Mouse (Mus musculus) lung, embryonic 16.5 days (tissue): ENCODE data around the gene Gsg1l. TPM values are rescaled to one million over a fixed set of nuclear protein-coding genes. Genes with fewer than 3 reads are reported as not detected.

Experiments
- ATAC-seq: fragments of 200-750 bp; cut with Nextera tagmentation; 2 replicates; pipeline ENCODE4 v1.8.0; 2017; ENCODE audit warnings: low read depth, mild to moderate bottlenecking, moderate library complexity
- H3K27ac ChIP-seq: fragments of 300-500 bp; sonication (generic); 2 replicates; pipeline ENCODE4 v1.5.1; 2014; ENCODE audit warnings: mild to moderate bottlenecking, control low read depth, low read length
- H3K27me3 ChIP-seq: fragments of 300-500 bp; sonication (generic); 2 replicates; pipeline ENCODE4 v1.6.1; 2014; ENCODE audit warnings: low read depth, low read length, mixed read lengths; ENCODE audit not compliant: control insufficient read depth, insufficient read depth
- H3K36me3 ChIP-seq: fragments of 300-500 bp; sonication (generic); 2 replicates; pipeline ENCODE4 v1.6.1; 2014; ENCODE audit warnings: low read length; ENCODE audit not compliant: control insufficient read depth, insufficient read depth
- H3K4me1 ChIP-seq: fragments of 300-500 bp; sonication (generic); replicated peaks from 2 replicates; pipeline ENCODE4 v1.6.1; 2014; ENCODE audit warnings: low read length, mixed read lengths; ENCODE audit not compliant: control insufficient read depth, insufficient read depth
- H3K4me2 ChIP-seq: fragments of 300-500 bp; sonication (generic); 2 replicates; pipeline ENCODE4 v1.6.1; 2014; ENCODE audit warnings: low read depth, low read length, control low read depth
- H3K4me3 ChIP-seq: fragments of 300-500 bp; sonication (generic); 2 replicates; pipeline ENCODE4 v1.5.1; 2014; ENCODE audit warnings: mild to moderate bottlenecking, low read length, control low read depth
- H3K9ac ChIP-seq: fragments of 300-500 bp; sonication (generic); 2 replicates; pipeline ENCODE4 v1.6.1; 2014; ENCODE audit warnings: low read length, control low read depth
- H3K9me3 ChIP-seq: fragments of 300-500 bp; sonication (generic); 2 replicates; pipeline ENCODE4 v1.6.1; 2016; ENCODE audit warnings: low read length; ENCODE audit not compliant: control insufficient read depth
- WGBS: fragments of 180-500 bp; shearing (Covaris S2); extraction: QIAGEN DNeasy Blood & Tissue Kit; methylation state at CpG from one replicate; pipeline ENCODE4 v1.1.7; 2014; 5-methylcytosine and 5-hydroxymethylcytosine counted together
- polyA plus RNA-seq: library from polyadenylated mRNA; unstranded; fragments of >200 nt; fragmentation: Nextera tagmentation; extraction: Ambion mirVana; gene quantifications from 2 replicates; pipeline ENCODE4 v1.2.1, GENCODE M21; 2015

The Gsg1l gene
- polyA plus RNA-seq, 1 experiment from 2014 or later, result 2.6 TPM

- H3K9ac ChIP-seq, result no peak overlapping the region
- no peaks in the 10 kb centered on the region for H3K27me3 ChIP-seq
- H3K27ac ChIP-seq, result no peak overlapping the region
- no peak for ATAC-seq
- H3K4me1 ChIP-seq, result peaks cover 3% of the 10 kb centered on the region; the same call in 1 of the 2 replicates
- H3K36me3 ChIP-seq, result no peaks in the 10 kb centered on the region
- no peak overlapping the region for H3K4me3 ChIP-seq
- no peaks in the 10 kb centered on the region for H3K9me3 ChIP-seq
- WGBS, result 48% methylated on average over 5 of the region's 5 CpGs
- no peak overlapping the region for H3K4me2 ChIP-seq
These were observed 76.9 kb downstream of the Gsg1l start for GRCm38 (mm10) chr7:126005274-126005673.

GRCm38 (mm10) chr7:126001683-126002082 is 80.5 kb downstream of the Gsg1l start:
- Histone ChIP-seq H3K4me3 (no peak overlapping the region), H3K27me3 (no peaks in the 10 kb centered on the region), H3K4me2 (no peak overlapping the region), H3K4me1 (no peaks in the 10 kb centered on the region), H3K9me3 (no peaks in the 10 kb centered on the region), H3K36me3 (no peaks in the 10 kb centered on the region), H3K9ac (no peak overlapping the region), H3K27ac (no peak overlapping the region)
- ATAC-seq, result no peak
- WGBS, result 49% methylated on average over 5 of the region's 5 CpGs

DNA sequence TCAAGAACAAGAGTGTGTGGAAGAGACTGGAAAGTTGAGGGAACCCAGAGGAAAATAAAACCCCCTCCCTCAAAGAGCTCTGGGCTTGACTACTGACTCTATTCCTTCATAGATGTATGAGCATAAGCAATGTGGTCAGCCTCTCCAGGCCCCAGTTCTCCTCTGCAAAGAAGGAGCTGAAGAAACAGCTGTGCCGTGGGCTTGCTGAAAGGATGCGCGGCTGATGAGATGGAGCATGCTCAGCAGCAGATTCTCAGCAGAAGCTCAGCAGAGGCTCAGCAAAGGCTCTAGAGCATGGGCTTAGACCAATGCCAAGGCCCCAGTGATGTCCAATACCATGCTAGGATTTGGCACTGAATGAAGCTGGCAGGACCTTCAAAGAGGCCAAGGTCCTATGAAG is 82.3 kb downstream of the Gsg1l start:
- H3K9me3 ChIP-seq, result no peaks in the 10 kb centered on the region
- no peaks in the 10 kb centered on the region for H3K36me3 ChIP-seq
- H3K4me1 ChIP-seq, result no peaks in the 10 kb centered on the region
- H3K9ac ChIP-seq, result no peak overlapping the region
- no peaks in the 10 kb centered on the region for H3K27me3 ChIP-seq
- WGBS, result 89% methylated on average over 3 of the region's 3 CpGs
- no peak overlapping the region for H3K4me2 ChIP-seq
- ATAC-seq, result no peak
- no peak overlapping the region for H3K4me3 ChIP-seq
- H3K27ac ChIP-seq, result no peak overlapping the region

- no peak for ATAC-seq
- Histone ChIP-seq H3K36me3 (no peaks in the 10 kb centered on the region), H3K4me3 (no peak overlapping the region), H3K4me1 (no peaks in the 10 kb centered on the region), H3K4me2 (no peak overlapping the region), H3K27me3 (no peaks in the 10 kb centered on the region), H3K9ac (no peak overlapping the region), H3K27ac (no peak overlapping the region), H3K9me3 (no peaks in the 10 kb centered on the region)
- WGBS, result 97% methylated on average over 1 of the region's 1 CpGs
These were observed 86.1 kb downstream of the Gsg1l start for GRCm38 (mm10) chr7:125996151-125996550.

- H3K9me3 ChIP-seq, result no peaks in the 10 kb centered on the region
- H3K27ac ChIP-seq, result no peak overlapping the region
- H3K4me2 ChIP-seq, result no peak overlapping the region
- no peak overlapping the region for H3K4me3 ChIP-seq
- no peak for ATAC-seq
- no peaks in the 10 kb centered on the region for H3K27me3 ChIP-seq
- WGBS, result 54% methylated on average over 6 of the region's 6 CpGs
- H3K9ac ChIP-seq, result no peak overlapping the region
- H3K4me1 ChIP-seq, result no peaks in the 10 kb centered on the region
- no peaks in the 10 kb centered on the region for H3K36me3 ChIP-seq
These were observed 89.8 kb downstream of the Gsg1l start for GRCm38 (mm10) chr7:125992356-125992891.

- Histone ChIP-seq H3K36me3 (no peaks in the 10 kb centered on the region), H3K4me3 (no peak overlapping the region), H3K9ac (no peak overlapping the region), H3K4me1 (no peaks in the 10 kb centered on the region), H3K27me3 (no peaks in the 10 kb centered on the region), H3K4me2 (no peak overlapping the region), H3K27ac (no peak overlapping the region), H3K9me3 (no peaks in the 10 kb centered on the region)
- 50% methylated on average over 2 of the region's 2 CpGs for WGBS
- no peak for ATAC-seq
These were observed 90.4 kb downstream of the Gsg1l start for GRCm38 (mm10) chr7:125991846-125992245.

- H3K4me2 ChIP-seq, result no peak overlapping the region
- H3K27me3 ChIP-seq, result no peaks in the 10 kb centered on the region
- ATAC-seq, result no peak
- H3K4me3 ChIP-seq, result no peak overlapping the region
- H3K27ac ChIP-seq, result no peak overlapping the region
- H3K4me1 ChIP-seq, result no peaks in the 10 kb centered on the region
- no peaks in the 10 kb centered on the region for H3K9me3 ChIP-seq
- no peaks in the 10 kb centered on the region for H3K36me3 ChIP-seq
- no peak overlapping the region for H3K9ac ChIP-seq
- 78% methylated on average over 7 of the region's 7 CpGs for WGBS
These were observed 92.2 kb downstream of the Gsg1l start for GRCm38 (mm10) chr7:125989969-125990368.

GRCm38 (mm10) chr7:125989489-125989888 is 92.7 kb downstream of the Gsg1l start:
- no peaks in the 10 kb centered on the region for H3K4me1 ChIP-seq
- WGBS, result 22% methylated on average over 4 of the region's 4 CpGs
- no peaks in the 10 kb centered on the region for H3K9me3 ChIP-seq
- no peak overlapping the region for H3K4me2 ChIP-seq
- H3K9ac ChIP-seq, result no peak overlapping the region
- H3K27ac ChIP-seq, result no peak overlapping the region
- no peaks in the 10 kb centered on the region for H3K27me3 ChIP-seq
- H3K36me3 ChIP-seq, result no peaks in the 10 kb centered on the region
- H3K4me3 ChIP-seq, result no peak overlapping the region
- ATAC-seq, result no peak

DNA sequence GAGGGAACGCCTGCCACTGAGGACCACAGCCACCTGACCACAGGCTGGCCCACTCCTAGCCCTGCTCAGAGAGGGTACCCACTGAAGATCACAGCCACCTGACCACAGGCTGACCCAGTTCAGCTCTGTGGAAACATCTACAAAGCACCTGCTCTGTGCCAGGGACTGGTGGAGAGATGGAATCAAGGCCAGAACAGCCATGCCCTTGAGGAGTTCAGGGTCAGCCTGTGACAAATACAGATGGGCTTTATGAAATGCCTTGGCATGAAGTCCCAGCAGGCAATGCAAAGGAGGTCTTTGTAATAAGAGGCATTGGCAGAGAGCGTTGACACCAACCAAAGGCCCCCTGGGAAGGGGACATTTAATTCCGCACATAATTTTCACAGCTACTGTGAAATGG is 93.9 kb downstream of the Gsg1l start:
- no peak overlapping the region for H3K27ac ChIP-seq
- H3K4me3 ChIP-seq, result no peak overlapping the region
- no peaks in the 10 kb centered on the region for H3K36me3 ChIP-seq
- 86% methylated on average over 3 of the region's 3 CpGs for WGBS
- H3K9ac ChIP-seq, result no peak overlapping the region
- no peak overlapping the region for H3K4me2 ChIP-seq
- no peaks in the 10 kb centered on the region for H3K9me3 ChIP-seq
- H3K4me1 ChIP-seq, result no peaks in the 10 kb centered on the region
- no peaks in the 10 kb centered on the region for H3K27me3 ChIP-seq
- ATAC-seq, result no peak

DNA sequence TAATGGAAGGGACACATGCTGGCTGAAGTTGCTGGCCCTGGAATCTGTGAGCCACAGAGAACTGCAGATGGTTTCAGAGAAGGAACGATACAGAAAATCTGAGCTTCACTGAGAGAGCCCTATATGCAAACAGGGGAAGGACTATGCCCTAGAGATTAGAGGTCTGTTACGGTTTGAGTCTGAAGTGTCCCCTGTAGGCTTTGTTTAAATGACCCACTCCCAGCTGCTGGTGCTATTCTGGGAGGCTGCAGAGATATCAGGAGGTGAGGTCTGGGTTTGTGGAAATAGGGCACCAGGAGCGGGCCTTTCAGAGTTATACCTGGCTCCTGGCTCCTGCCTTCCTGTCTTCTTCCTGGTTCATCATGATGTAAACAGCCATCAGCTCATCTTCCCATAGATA is 95.1 kb downstream of the Gsg1l start:
- no peak overlapping the region for H3K27ac ChIP-seq
- H3K4me3 ChIP-seq, result no peak overlapping the region
- no peak overlapping the region for H3K4me2 ChIP-seq
- H3K27me3 ChIP-seq, result no peaks in the 10 kb centered on the region
- no peak for ATAC-seq
- WGBS, result 68% methylated on average over 3 of the region's 3 CpGs
- no peaks in the 10 kb centered on the region for H3K4me1 ChIP-seq
- H3K36me3 ChIP-seq, result no peaks in the 10 kb centered on the region
- H3K9ac ChIP-seq, result no peak overlapping the region
- no peaks in the 10 kb centered on the region for H3K9me3 ChIP-seq
